Mouse (Mus musculus) small intestine, adult 2 months (tissue): Measurements from ENCODE around the gene Mob3b. TPM values are rescaled to one million over a fixed set of nuclear protein-coding genes. Genes with fewer than 3 reads are reported as not detected.

Experiments used
- H3K27ac ChIP-seq: fragments of 200-500 bp; 2 replicates; pipeline ENCODE4 v1.5.1; 2012; ENCODE audit warnings: low read depth, low read length, control low read depth, inconsistent platforms; ENCODE audit not compliant: insufficient read depth
- H3K27me3 ChIP-seq: fragments of 200-500 bp; 2 replicates; pipeline ENCODE4 v1.6.1; 2012; ENCODE audit warnings: mild to moderate bottlenecking, moderate library complexity, low read length, inconsistent platforms; ENCODE audit not compliant: control insufficient read depth, insufficient read depth
- H3K36me3 ChIP-seq: fragments of 200-500 bp; 2 replicates; pipeline ENCODE4 v1.6.1; 2012; ENCODE audit warnings: mild to moderate bottlenecking, low read length, control low read depth, inconsistent platforms; ENCODE audit not compliant: control insufficient read depth, insufficient read depth
- H3K4me1 ChIP-seq: fragments of 200-500 bp; 2 replicates; pipeline ENCODE4 v1.6.1; 2012; ENCODE audit warnings: low read length, inconsistent platforms, mixed read lengths; ENCODE audit not compliant: control insufficient read depth, insufficient read depth, insufficient read length
- H3K4me3 ChIP-seq: fragments of 200-500 bp; 2 replicates; pipeline ENCODE4 v1.5.1; 2012; ENCODE audit warnings: low read depth, mild to moderate bottlenecking, control low read depth, inconsistent platforms, low read length, moderate library complexity
- CTCF ChIP-seq: fragments of 200-500 bp; IDR thresholded peaks from 2 replicates; pipeline ENCODE4 v1.5.1; 2012; ENCODE audit warnings: low read depth, mild to moderate bottlenecking, control low read depth, inconsistent platforms, low read length, moderate library complexity, mixed read lengths; ENCODE audit not compliant: insufficient replicate concordance, insufficient read length; ENCODE audit errors: extremely low read depth
- POLR2A ChIP-seq: fragments of 200-500 bp; IDR thresholded peaks from 2 replicates; pipeline ENCODE4 v1.6.1; 2012; ENCODE audit warnings: low read depth, mild to moderate bottlenecking, control low read depth, inconsistent platforms, low read length, moderate library complexity
- WGBS: fragments of 180-500 bp; shearing (Covaris S2); methylation state at CpG from one replicate; pipeline ENCODE4 v1.1.7; 2018; 5-methylcytosine and 5-hydroxymethylcytosine counted together
- polyA plus RNA-seq: library from polyadenylated mRNA; depleted of rRNA; stranded (reverse); fragments of >200 nt; gene quantifications from 2 replicates; pipeline ENCODE4 v1.2.3, GENCODE M21; 2012

The Mob3b gene
- polyA plus RNA-seq, 1 experiment, result 12.2 TPM

- Histone ChIP-seq H3K4me3 (no peak overlapping the region), H3K4me1 (peaks cover 12% of the 10 kb centered on the region), H3K27ac (no peak overlapping the region), H3K36me3 (no peaks in the 10 kb centered on the region), H3K27me3 (no peaks in the 10 kb centered on the region)
- TF ChIP-seq POLR2A, result no peak
- TF ChIP-seq CTCF, result no peak
- 82% methylated on average over 11 of the region's 11 CpGs for WGBS
Measured at GRCm38 (mm10) chr4:35124027-35124426, 33.3 kb downstream of the Mob3b start.

GRCm38 (mm10) chr4:35123087-35123486 is 34.2 kb downstream of the Mob3b start:
- WGBS, result 95% methylated on average over 5 of the region's 5 CpGs
- H3K4me3 ChIP-seq, result no peak overlapping the region
- H3K27me3 ChIP-seq, result no peaks in the 10 kb centered on the region
- no peak for TF ChIP-seq POLR2A
- no peak for TF ChIP-seq CTCF
- peaks cover 12% of the 10 kb centered on the region for H3K4me1 ChIP-seq
- no peaks in the 10 kb centered on the region for H3K36me3 ChIP-seq
- H3K27ac ChIP-seq, result no peak overlapping the region

GRCm38 (mm10) chr4:35121060-35121459 is 36.2 kb downstream of the Mob3b start:
- Histone ChIP-seq H3K36me3 (no peaks in the 10 kb centered on the region), H3K4me3 (no peak overlapping the region), H3K4me1 (peaks cover 8% of the 10 kb centered on the region), H3K27ac (no peak overlapping the region), H3K27me3 (no peaks in the 10 kb centered on the region)
- no peak for TF ChIP-seq POLR2A
- no peak for TF ChIP-seq CTCF
- 50% methylated on average over 12 of the region's 12 CpGs for WGBS

- Histone ChIP-seq H3K36me3 (no peaks in the 10 kb centered on the region), H3K27ac (no peak overlapping the region), H3K4me1 (peaks cover 6% of the 10 kb centered on the region), H3K27me3 (no peaks in the 10 kb centered on the region), H3K4me3 (no peak overlapping the region)
- WGBS, result 50% methylated on average over 8 of the region's 8 CpGs
- no peak for TF ChIP-seq POLR2A
- no peak for TF ChIP-seq CTCF
Measured at GRCm38 (mm10) chr4:35120575-35120974, 36.7 kb downstream of the Mob3b start.

GRCm38 (mm10) chr4:35120159-35120558 is 37.1 kb downstream of the Mob3b start:
- Histone ChIP-seq H3K27ac (no peak overlapping the region), H3K4me1 (peaks cover 4% of the 10 kb centered on the region; the same call in 1 of the 2 replicates), H3K4me3 (no peak overlapping the region), H3K27me3 (no peaks in the 10 kb centered on the region), H3K36me3 (no peaks in the 10 kb centered on the region)
- 31% methylated on average over 4 of the region's 4 CpGs for WGBS
- TF ChIP-seq POLR2A (no peak), CTCF (no peak)

- peaks cover 7% of the 10 kb centered on the region for H3K4me1 ChIP-seq
- 26% methylated on average over 2 of the region's 2 CpGs for WGBS
- TF ChIP-seq CTCF (no peak), POLR2A (no peak)
- H3K27me3 ChIP-seq, result no peaks in the 10 kb centered on the region
- H3K27ac ChIP-seq, result no peak overlapping the region
- H3K4me3 ChIP-seq, result no peak overlapping the region
- no peaks in the 10 kb centered on the region for H3K36me3 ChIP-seq
Measured at GRCm38 (mm10) chr4:35118851-35119250, 38.4 kb downstream of the Mob3b start.

GRCm38 (mm10) chr4:35117144-35117543 is 40.1 kb downstream of the Mob3b start:
- Histone ChIP-seq H3K4me3 (no peak overlapping the region), H3K36me3 (no peaks in the 10 kb centered on the region), H3K27me3 (no peaks in the 10 kb centered on the region), H3K27ac (no peak overlapping the region), H3K4me1 (peaks cover 17% of the 10 kb centered on the region)
- TF ChIP-seq POLR2A (no peak), CTCF (no peak)
- 83% methylated on average over 3 of the region's 3 CpGs for WGBS
